Mouse (Mus musculus): ENCODE data around the gene Tcp11. TPM values are rescaled to one million over a fixed set of nuclear protein-coding genes. Genes with fewer than 3 reads are reported as not detected.

The Tcp11 gene
- polyA plus RNA-seq, 1 experiment: 5.0 TPM

DNA sequence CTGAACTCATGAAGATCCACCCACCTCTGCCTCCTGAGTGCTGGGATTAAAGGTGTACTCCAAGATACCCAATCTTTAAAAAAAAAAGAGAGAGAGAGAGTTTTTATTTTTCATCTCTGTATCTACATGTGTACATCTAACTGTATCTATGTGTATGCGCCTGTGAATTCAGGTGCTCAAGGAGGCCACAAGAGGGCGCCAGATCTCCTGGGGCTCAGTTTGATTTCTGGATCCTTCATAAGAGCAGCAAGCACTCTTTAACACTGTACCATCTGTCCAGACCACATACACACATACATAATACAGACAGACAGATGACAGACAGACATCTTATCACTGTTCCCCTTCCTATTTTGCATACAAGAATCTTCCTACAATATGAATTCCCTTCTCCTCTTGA lies 11.9 kb upstream of the Tcp11 start:
- H3K36me3 ChIP-seq (ENCODE audit: control insufficient read depth, insufficient read depth, low read length): no peaks in the 10 kb centered on the region
- 96% methylated on average over 2 of the region's 2 CpGs for WGBS
- H3K27ac ChIP-seq (ENCODE audit: control insufficient read depth, insufficient read depth, low read length): no peak overlapping the region
- TF ChIP-seq POLR2A (IDR thresholded peaks at IDR 0.05; ENCODE audit: control insufficient read depth, extremely low read depth, insufficient read depth, low read length, poor library complexity): no peak
- no peak for TF ChIP-seq CTCF (IDR thresholded peaks at IDR 0.05; ENCODE audit: borderline replicate concordance, control insufficient read depth, extremely low read depth, insufficient read depth, low read length, poor library complexity)
- DNase-seq: no peak
- H3K4me3 ChIP-seq (ENCODE audit: control insufficient read depth, insufficient read depth, low read length): no peak overlapping the region
- H3K27me3 ChIP-seq (ENCODE audit: control insufficient read depth, insufficient read depth, low read length): no peaks in the 10 kb centered on the region
- no peaks in the 10 kb centered on the region for H3K4me1 ChIP-seq (replicated peaks; ENCODE audit: control insufficient read depth, insufficient read depth, low read length)

GRCm38 (mm10) chr17:28088718-28089117 lies 8.3 kb upstream of the Tcp11 start:
- DNase-seq: no peak
- Histone ChIP-seq H3K27ac (ENCODE audit: control insufficient read depth, insufficient read depth, low read length) (no peak overlapping the region), H3K4me3 (ENCODE audit: control insufficient read depth, insufficient read depth, low read length) (no peak overlapping the region), H3K36me3 (ENCODE audit: control insufficient read depth, insufficient read depth, low read length) (no peaks in the 10 kb centered on the region), H3K27me3 (ENCODE audit: control insufficient read depth, insufficient read depth, low read length) (no peaks in the 10 kb centered on the region), H3K4me1 (replicated peaks; ENCODE audit: control insufficient read depth, insufficient read depth, low read length) (no peaks in the 10 kb centered on the region; the same call in 1 of the 2 replicates)
- no peak for TF ChIP-seq CTCF (IDR thresholded peaks at IDR 0.05; ENCODE audit: borderline replicate concordance, control insufficient read depth, extremely low read depth, insufficient read depth, low read length, poor library complexity)
- no peak for TF ChIP-seq POLR2A (IDR thresholded peaks at IDR 0.05; ENCODE audit: control insufficient read depth, extremely low read depth, insufficient read depth, low read length, poor library complexity)
- WGBS: over 99% methylated on average over 5 of the region's 6 CpGs

GRCm38 (mm10) chr17:28087430-28087829 lies 7.0 kb upstream of the Tcp11 start:
- H3K27ac ChIP-seq (ENCODE audit: control insufficient read depth, insufficient read depth, low read length): no peak overlapping the region
- TF ChIP-seq POLR2A (IDR thresholded peaks at IDR 0.05; ENCODE audit: control insufficient read depth, extremely low read depth, insufficient read depth, low read length, poor library complexity) (no peak), CTCF (IDR thresholded peaks at IDR 0.05; ENCODE audit: borderline replicate concordance, control insufficient read depth, extremely low read depth, insufficient read depth, low read length, poor library complexity) (no peak)
- H3K4me1 ChIP-seq (replicated peaks; ENCODE audit: control insufficient read depth, insufficient read depth, low read length): no peaks in the 10 kb centered on the region; the same call in 1 of the 2 replicates
- WGBS: 88% methylated on average over 5 of the region's 5 CpGs
- no peaks in the 10 kb centered on the region for H3K36me3 ChIP-seq (ENCODE audit: control insufficient read depth, insufficient read depth, low read length)
- DNase-seq: no peak
- H3K27me3 ChIP-seq (ENCODE audit: control insufficient read depth, insufficient read depth, low read length): no peaks in the 10 kb centered on the region
- no peak overlapping the region for H3K4me3 ChIP-seq (ENCODE audit: control insufficient read depth, insufficient read depth, low read length)

GRCm38 (mm10) chr17:28084964-28085363 lies 4.5 kb upstream of the Tcp11 start:
- WGBS: 2% methylated on average over 16 of the region's 16 CpGs
- peak; percentile 93 for TF ChIP-seq CTCF (IDR thresholded peaks at IDR 0.05; ENCODE audit: borderline replicate concordance, control insufficient read depth, extremely low read depth, insufficient read depth, low read length, poor library complexity)
- no peak for TF ChIP-seq POLR2A (IDR thresholded peaks at IDR 0.05; ENCODE audit: control insufficient read depth, extremely low read depth, insufficient read depth, low read length, poor library complexity)
- DNase-seq: peak; percentile 92
- Histone ChIP-seq H3K27me3 (ENCODE audit: control insufficient read depth, insufficient read depth, low read length) (no peaks in the 10 kb centered on the region), H3K27ac (ENCODE audit: control insufficient read depth, insufficient read depth, low read length) (no peak overlapping the region), H3K36me3 (ENCODE audit: control insufficient read depth, insufficient read depth, low read length) (no peaks in the 10 kb centered on the region), H3K4me3 (ENCODE audit: control insufficient read depth, insufficient read depth, low read length) (no peak overlapping the region), H3K4me1 (replicated peaks; ENCODE audit: control insufficient read depth, insufficient read depth, low read length) (peaks cover 6% of the 10 kb centered on the region)

GRCm38 (mm10) chr17:28084395-28084905 lies 4.0 kb upstream of the Tcp11 start:
- Histone ChIP-seq H3K27ac (ENCODE audit: control insufficient read depth, insufficient read depth, low read length) (no peak overlapping the region), H3K4me1 (replicated peaks; ENCODE audit: control insufficient read depth, insufficient read depth, low read length) (peaks cover 6% of the 10 kb centered on the region), H3K27me3 (ENCODE audit: control insufficient read depth, insufficient read depth, low read length) (no peaks in the 10 kb centered on the region), H3K4me3 (ENCODE audit: control insufficient read depth, insufficient read depth, low read length) (no peak overlapping the region), H3K36me3 (ENCODE audit: control insufficient read depth, insufficient read depth, low read length) (no peaks in the 10 kb centered on the region)
- TF ChIP-seq POLR2A (IDR thresholded peaks at IDR 0.05; ENCODE audit: control insufficient read depth, extremely low read depth, insufficient read depth, low read length, poor library complexity) (no peak), CTCF (IDR thresholded peaks at IDR 0.05; ENCODE audit: borderline replicate concordance, control insufficient read depth, extremely low read depth, insufficient read depth, low read length, poor library complexity) (no peak)
- 68% methylated on average over 22 of the region's 22 CpGs for WGBS
- DNase-seq: no peak

- Histone ChIP-seq H3K27ac (ENCODE audit: control insufficient read depth, insufficient read depth, low read length) (no peak overlapping the region), H3K27me3 (ENCODE audit: control insufficient read depth, insufficient read depth, low read length) (no peaks in the 10 kb centered on the region), H3K4me1 (replicated peaks; ENCODE audit: control insufficient read depth, insufficient read depth, low read length) (peaks cover 6% of the 10 kb centered on the region), H3K4me3 (ENCODE audit: control insufficient read depth, insufficient read depth, low read length) (no peak overlapping the region), H3K36me3 (ENCODE audit: control insufficient read depth, insufficient read depth, low read length) (no peaks in the 10 kb centered on the region)
- no peak for DNase-seq
- no peak for TF ChIP-seq POLR2A (IDR thresholded peaks at IDR 0.05; ENCODE audit: control insufficient read depth, extremely low read depth, insufficient read depth, low read length, poor library complexity)
- no peak for TF ChIP-seq CTCF (IDR thresholded peaks at IDR 0.05; ENCODE audit: borderline replicate concordance, control insufficient read depth, extremely low read depth, insufficient read depth, low read length, poor library complexity)
- WGBS: 91% methylated on average over 13 of the region's 13 CpGs
Measured at GRCm38 (mm10) chr17:28082863-28083262, 2.4 kb upstream of the Tcp11 start.

DNA sequence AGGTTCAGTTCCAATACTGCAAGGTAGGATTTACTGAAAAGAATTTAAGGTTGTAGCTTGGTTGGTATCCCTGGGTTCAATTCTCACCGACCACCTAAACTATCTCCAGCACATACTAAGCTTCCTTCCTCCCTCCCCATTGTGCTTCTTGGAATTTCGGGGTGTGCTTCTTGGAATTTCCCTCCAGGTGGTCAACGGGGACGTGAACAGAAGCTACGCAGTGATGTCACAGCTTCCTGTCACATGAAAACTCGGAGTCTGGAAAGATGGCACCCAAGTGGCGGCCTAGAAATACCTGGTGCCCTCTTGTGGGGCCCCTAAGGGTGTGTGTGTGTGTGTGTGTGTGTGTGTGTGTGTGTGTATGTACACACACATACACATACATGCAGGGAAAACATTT lies 1.4 kb upstream of the Tcp11 start:
- no peak for DNase-seq

More for the DNA sequence above, 1.4 kb upstream of the Tcp11 start:
- Histone ChIP-seq H3K27me3 (ENCODE audit: control insufficient read depth, insufficient read depth, low read length) (no peaks in the 10 kb centered on the region), H3K4me1 (replicated peaks; ENCODE audit: control insufficient read depth, insufficient read depth, low read length) (peaks cover 6% of the 10 kb centered on the region), H3K4me3 (ENCODE audit: control insufficient read depth, insufficient read depth, low read length) (no peak overlapping the region), H3K27ac (ENCODE audit: control insufficient read depth, insufficient read depth, low read length) (no peak overlapping the region), H3K36me3 (ENCODE audit: control insufficient read depth, insufficient read depth, low read length) (no peaks in the 10 kb centered on the region)
- 76% methylated on average over 7 of the region's 7 CpGs for WGBS
- no peak for TF ChIP-seq POLR2A (IDR thresholded peaks at IDR 0.05; ENCODE audit: control insufficient read depth, extremely low read depth, insufficient read depth, low read length, poor library complexity)
- no peak for TF ChIP-seq CTCF (IDR thresholded peaks at IDR 0.05; ENCODE audit: borderline replicate concordance, control insufficient read depth, extremely low read depth, insufficient read depth, low read length, poor library complexity)
